Mouse (Mus musculus) lung, adult 2 months (tissue): ENCODE measurements around the gene Ager.

Experiments used
- CTCF ChIP-seq: fragments of 200-500 bp; IDR thresholded peaks from 2 replicates; pipeline ENCODE4 v1.5.1; 2011; ENCODE audit warnings: mild to moderate bottlenecking, low read length, control low read depth; ENCODE audit not compliant: insufficient read depth
- POLR2A ChIP-seq: fragments of 200-500 bp; IDR thresholded peaks from 2 replicates; pipeline ENCODE4 v1.6.1; 2011; ENCODE audit warnings: low read depth, mild to moderate bottlenecking, control low read depth, low read length, borderline replicate concordance; ENCODE audit errors: extremely low read depth

DNA sequence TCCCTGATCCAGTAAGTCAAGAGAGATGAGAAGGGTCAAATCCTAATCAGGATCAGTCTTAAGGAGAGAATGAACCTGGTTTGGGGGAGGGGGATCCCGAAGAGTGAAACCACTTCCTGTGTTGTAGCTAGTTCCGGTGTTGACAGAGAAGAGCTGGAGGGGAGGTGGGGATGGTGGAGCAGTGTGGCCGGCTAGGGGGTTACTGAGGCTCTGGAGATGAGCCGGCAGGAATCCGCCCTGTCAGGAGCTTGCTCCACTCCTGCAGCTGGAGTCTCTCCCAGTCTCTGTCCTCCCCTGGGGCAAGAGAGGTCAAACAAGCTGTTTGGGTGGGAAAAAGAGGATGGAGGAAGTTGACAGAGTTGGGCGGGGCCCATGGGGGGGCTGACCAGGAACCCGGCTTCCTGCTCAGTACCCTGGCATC lies 8.0 kb upstream of the Ager start, which contains the start of gene Gpsm3:
- peak; percentile 73; the same call in 1 of the 2 replicates for TF ChIP-seq POLR2A
- no peak for TF ChIP-seq CTCF
